Mouse (Mus musculus) layer of hippocampus, postnatal 25 days (tissue): ENCODE results near the gene Olfr513. TPM values are rescaled to one million over a fixed set of nuclear protein-coding genes. Genes with fewer than 3 reads are reported as not detected.

ENCODE experiments used
- DNase-seq, 2 experiments: peaks; one replicate each; pipeline ENCODE4 v3.0.0; 2022; ENCODE audit warnings: mixed read lengths in 2 of 2, low spot score in 1 of 2; ENCODE audit errors: extremely low spot score in 1 of 2
- total RNA-seq, 2 experiments: library from RNA; stranded (reverse); gene quantifications; 2 replicates each; pipeline ENCODE4 v1.2.3; 2021

Olfr513 gene
- not detected for total RNA-seq

- no peak for DNase-seq
Observed at GRCm38 (mm10) chr7:108750673-108751072, at the start of gene Olfr513. Olfr513 (plus strand) TSS chr7:108750973.

- DNase-seq, result no peak
Observed at GRCm38 (mm10) chr7:108713020-108713419, 37.8 kb upstream of the Olfr513 start, which contains the start of gene Olfr512. Olfr512 (plus strand) TSS chr7:108713320.

- no peak for DNase-seq
Observed at GRCm38 (mm10) chr7:108760411-108760810, 9.6 kb downstream of the Olfr513 start.

GRCm38 (mm10) chr7:108797205-108797933 lies 46.6 kb downstream of the Olfr513 start:
- DNase-seq, result no peak

Other genes with a start within 250 kb of the Olfr513 start
- gene Olfr502, start 225.9 kb upstream of the Olfr513 start, total RNA-seq, result not detected
- not detected for gene Olfr503, start 206.4 kb upstream of the Olfr513 start, total RNA-seq
- not detected for gene Olfr504, start 185.2 kb upstream of the Olfr513 start, total RNA-seq
- not detected for gene Olfr506, start 140.2 kb upstream of the Olfr513 start, total RNA-seq
- gene Olfr507, start 129.2 kb upstream of the Olfr513 start, total RNA-seq, result not detected
- not detected for gene Olfr508, start 121.0 kb upstream of the Olfr513 start, total RNA-seq
- not detected for gene Olfr509, start 99.1 kb upstream of the Olfr513 start, total RNA-seq
- gene Olfr510, start 84.6 kb upstream of the Olfr513 start, total RNA-seq, result not detected
- gene Olfr512, start 37.7 kb upstream of the Olfr513 start, total RNA-seq, result not detected
- not detected for gene Olfr514, start 75.0 kb downstream of the Olfr513 start, total RNA-seq
- gene Olfr516, start 99.6 kb downstream of the Olfr513 start, total RNA-seq, result not detected
- gene Olfr517, start 121.4 kb downstream of the Olfr513 start, total RNA-seq, result not detected
- not detected for gene Olfr518, start 134.0 kb downstream of the Olfr513 start, total RNA-seq
- not detected for gene Olfr519, start 143.4 kb downstream of the Olfr513 start, total RNA-seq
- under 1 TPM; 0.49 to 0.52 TPM for gene Nlrp10, start 179.2 kb downstream of the Olfr513 start, total RNA-seq
- 10 to 100 TPM; 90.6 to 92.9 TPM for gene Eif3f, start 183.4 kb downstream of the Olfr513 start, total RNA-seq
- 100 to 1,000 TPM; 159 to 187 TPM for gene Tub, start 199.4 kb downstream of the Olfr513 start, total RNA-seq